Mouse (Mus musculus) layer of hippocampus, adult 18-20 months (tissue): ENCODE results near the gene Fam71e1. TPM values are rescaled to one million over a fixed set of nuclear protein-coding genes. Genes with fewer than 3 reads are reported as not detected.

Experiments used
- DNase-seq, 2 experiments: peaks; one replicate each; pipeline ENCODE4 v3.0.0; 2022; ENCODE audit warnings: low spot score in 2 of 2
- total RNA-seq, 2 experiments: library from RNA; stranded (reverse); gene quantifications; 2 replicates each; pipeline ENCODE4 v1.2.3; 2021

Fam71e1 gene
- total RNA-seq, 2 experiments from 2014 or later = 16.2 to 17.6 TPM

DNA sequence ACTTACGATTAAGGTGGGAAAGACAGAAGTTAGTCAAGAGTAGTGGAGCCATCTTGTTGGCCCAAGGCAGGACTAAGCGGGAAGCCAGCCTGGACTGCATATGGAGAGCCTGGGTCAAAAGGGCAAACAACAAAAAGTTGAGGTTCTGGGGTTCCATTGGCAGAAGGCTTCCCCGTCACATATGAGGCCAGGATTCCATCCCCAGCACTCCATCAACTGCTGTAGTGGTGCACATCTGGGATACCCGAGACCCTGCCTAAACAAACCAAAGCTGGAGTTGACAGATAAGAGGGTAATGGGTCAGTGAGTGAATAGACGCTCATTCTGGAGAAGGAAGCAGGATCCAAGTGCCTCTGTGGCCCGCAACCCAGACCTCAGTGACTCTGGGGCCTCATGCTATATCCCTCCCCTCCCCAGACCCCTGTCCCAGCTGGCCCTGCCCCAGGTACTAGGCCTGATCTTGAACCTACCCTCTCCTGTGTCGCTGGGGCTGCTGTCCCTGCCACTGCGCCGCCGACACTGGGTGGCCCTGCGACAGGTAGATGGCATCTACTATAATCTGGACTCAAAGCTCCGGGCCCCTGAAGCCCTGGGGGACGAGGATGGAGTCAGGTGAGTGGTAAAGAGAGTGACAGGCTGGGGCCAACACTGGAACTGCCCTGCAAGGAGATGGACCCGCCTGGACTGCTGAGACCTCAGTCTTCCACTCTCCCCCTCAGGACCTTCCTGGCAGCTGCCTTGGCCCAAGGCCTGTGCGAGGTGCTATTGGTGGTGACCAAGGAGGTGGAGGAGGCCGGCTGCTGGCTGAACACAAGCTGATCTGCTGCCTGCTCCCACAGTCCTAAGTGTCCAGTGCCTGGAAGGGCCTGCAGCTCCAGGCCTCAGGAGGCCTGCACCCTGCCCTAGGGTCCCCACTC lies 25.4 kb upstream of the Fam71e1 start:
- DNase-seq = peak in 1 of 2 experiments; percentile 4

DNA sequence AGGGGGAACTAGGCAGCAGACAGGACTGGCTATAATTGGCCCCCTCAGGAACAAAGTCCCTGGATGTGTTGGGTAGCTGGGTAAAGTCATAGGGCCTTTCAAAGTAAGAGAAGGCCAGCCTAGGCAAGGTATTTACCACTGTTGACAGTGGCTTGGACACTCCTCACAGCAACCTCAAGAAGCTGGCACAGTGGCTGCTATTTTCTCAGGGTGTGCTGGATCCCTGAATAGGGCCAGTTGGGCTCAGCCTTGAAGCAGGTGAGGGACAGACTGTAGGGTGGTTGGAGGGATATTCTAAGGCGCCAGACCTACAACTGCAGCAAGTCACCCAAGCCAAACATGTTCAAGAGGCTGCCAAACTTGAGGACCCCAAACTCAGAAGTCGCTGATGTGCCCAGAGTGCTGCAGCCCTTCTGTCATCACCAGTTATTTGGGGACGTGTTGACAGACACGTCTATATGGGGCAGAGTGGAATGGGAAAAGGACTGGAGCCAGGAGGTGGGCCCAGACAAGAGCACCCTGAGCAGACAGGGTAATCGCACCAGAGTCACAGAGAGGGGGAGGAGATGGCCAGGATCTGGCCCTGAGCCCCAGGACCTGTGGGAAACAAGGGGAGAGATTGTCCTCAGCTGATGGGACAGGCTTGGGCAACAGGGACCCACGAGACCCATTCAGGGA lies 24.4 kb upstream of the Fam71e1 start:
- DNase-seq = peak in 1 of 2 experiments; percentile 13

- DNase-seq = no peak
Observed at GRCm38 (mm10) chr7:44472558-44472885, 23.9 kb upstream of the Fam71e1 start.

DNA sequence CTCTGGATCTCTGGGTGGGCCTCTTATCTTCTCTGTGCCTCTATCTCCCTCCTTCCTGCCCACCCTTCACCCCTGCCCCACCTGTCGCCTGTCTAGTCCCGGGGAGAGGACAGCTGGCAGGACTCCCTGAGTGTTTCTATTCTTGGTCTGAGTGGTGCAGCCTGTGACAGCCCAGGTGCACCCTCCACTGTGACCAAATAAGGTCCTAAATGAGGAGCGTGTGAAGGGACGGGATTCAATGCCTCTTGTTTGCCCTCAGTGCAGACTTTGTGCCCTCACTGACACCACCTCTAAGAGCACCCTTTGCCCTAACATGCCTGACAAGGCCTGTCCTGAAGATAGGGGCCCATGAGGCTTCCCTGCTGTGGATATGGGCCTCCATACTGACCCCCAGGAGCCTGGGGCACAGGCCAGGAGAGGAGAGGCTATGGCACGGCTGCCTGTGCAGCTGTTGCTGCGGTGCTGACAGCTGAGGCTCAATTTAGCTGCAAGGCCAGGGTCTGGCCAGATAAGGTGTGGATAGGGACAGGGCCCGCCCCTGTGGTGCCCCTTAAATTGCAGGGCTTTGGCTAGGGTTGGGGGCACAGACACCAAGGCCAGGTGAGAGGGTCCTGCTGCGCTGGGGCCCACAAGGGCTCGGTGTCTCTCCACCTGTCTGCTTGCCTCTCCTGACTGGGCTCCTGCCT lies 23.3 kb upstream of the Fam71e1 start:
- no peak for DNase-seq

GRCm38 (mm10) chr7:44474419-44474818 lies 22.0 kb upstream of the Fam71e1 start:
- DNase-seq = peak in 1 of 2 experiments; percentile 82

- DNase-seq = no peak
Observed at GRCm38 (mm10) chr7:44475046-44475614, 21.3 kb upstream of the Fam71e1 start.

- DNase-seq = no peak
Observed at GRCm38 (mm10) chr7:44482836-44483435, 13.4 kb upstream of the Fam71e1 start.

GRCm38 (mm10) chr7:44484109-44484508 lies 12.3 kb upstream of the Fam71e1 start:
- no peak for DNase-seq

DNA sequence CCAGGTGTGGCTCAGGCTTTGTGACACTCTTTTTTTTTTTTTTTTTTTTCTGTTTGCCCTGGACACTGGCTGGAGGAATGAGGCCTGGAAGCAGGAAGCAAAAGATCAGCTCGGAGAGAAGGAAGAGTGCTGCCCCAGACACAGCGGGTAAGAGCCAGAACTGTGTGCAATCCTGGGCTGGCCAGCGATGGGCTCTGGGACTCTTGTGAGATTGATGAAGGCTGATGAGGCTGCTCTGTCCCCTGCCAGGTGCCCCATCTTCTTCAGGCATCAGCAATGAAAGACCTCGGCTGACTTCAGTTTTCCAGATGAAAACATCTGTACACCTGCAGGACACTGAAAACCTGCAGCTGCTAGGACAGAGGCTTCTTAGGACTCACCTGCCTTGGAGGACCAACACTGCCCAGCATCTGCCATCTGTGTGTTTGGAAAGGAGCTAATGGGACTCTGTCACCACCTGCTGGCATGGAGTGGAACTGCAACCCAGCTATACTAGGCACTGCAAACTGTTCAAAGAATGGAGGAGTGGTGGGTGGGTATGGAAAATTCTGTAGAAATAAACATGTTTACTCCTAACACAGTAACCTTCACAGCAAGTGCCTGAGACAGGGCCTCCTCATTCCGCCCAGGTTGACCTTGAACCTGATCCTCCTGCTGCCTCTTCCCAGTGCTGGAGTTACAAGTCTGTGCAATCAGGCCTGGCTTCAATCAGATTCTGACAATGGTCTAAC lies 11.4 kb upstream of the Fam71e1 start:
- DNase-seq = peak in 1 of 2 experiments; percentile 92

- peak in 1 of 2 experiments; percentile 9 for DNase-seq
Observed at GRCm38 (mm10) chr7:44485572-44486195, 10.7 kb upstream of the Fam71e1 start.

DNA sequence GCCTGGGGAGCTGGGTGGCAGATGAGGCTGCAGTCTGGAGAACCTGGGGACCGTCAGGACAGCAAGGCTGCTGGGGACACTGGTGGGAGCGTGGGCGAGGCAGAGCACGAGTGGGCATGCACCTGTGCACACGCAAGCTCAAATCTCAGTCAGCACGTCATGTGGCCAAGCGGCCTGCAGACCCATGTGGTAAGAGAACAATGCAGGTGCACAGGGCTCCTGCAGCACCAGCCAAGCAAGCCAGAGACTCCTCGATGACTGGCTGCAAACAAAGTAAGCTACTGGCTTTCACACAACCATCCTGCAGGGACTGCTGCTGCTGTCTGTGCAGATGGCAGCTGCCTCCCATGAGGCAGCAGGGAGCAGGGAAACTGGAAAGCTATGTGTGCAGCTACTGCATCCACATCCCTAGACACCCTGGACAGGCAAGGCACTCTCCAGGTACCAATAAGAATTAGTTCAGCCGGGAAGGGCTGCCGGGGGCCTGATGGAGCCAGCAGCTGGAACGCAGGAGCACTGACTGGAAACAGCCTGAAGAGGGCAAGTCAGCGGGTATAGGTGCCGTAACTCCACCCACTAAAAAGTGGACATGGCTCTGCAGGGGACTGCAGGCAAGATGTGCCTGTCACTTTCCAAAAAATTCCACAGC lies 9.3 kb upstream of the Fam71e1 start:
- no peak for DNase-seq

DNA sequence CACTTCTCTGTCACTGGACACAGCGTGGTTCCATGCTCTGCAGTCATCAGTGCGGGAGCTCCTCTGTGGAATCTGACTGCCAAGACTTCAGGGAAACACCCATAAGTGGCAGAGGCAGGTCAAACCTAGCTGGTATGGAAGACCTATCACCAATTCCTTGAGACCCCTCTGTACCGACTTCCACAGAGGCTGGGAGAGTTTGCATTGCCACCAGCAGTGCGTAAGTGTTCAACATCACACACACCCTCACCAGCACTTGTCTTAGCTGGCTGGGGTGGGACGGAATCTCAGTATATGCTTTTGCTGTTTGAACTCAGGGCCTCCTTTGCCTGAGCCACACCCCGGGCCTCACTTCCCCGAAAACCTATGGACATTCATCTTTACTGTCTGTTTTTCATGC lies 8.4 kb upstream of the Fam71e1 start:
- no peak for DNase-seq

DNA sequence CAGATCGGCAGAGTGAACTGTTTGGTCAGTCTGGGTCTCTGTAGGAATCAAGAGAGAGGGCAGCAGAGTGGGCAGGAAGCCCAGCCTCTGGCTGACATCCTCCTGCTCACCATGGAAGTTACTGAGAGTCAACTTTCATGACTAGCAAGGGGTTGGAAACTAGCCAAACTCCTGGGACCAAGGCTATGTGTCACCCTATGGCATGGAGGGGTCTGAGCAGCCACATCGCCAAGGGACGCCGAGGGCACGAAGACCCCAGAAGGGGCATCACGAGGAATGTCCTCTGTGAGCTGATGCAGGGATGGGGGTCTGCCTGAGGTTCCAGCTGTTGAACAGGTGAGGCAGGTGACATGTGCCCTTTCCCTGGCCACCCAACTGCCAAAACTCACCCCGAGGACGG lies 7.8 kb upstream of the Fam71e1 start:
- DNase-seq = no peak

DNA sequence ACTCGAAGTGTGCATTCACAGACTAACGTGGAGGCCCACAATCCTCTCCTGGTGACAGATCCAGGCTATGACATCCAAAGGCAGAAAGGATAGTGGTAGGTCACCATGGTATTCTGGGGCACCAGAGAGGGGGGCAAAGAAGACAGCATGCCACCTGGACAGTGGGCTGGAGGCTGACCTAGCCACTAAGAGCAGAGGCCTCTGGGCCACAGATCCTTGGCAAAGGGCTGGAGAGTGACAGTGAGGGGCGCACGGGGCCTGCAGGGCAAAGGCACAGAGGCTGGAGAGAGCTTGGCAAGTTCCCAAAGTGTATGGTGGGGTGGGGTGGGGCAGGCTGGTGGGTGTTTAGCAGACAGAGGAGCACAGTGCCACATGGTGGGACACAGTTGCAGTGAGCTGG lies 6.1 kb upstream of the Fam71e1 start:
- DNase-seq = no peak

DNA sequence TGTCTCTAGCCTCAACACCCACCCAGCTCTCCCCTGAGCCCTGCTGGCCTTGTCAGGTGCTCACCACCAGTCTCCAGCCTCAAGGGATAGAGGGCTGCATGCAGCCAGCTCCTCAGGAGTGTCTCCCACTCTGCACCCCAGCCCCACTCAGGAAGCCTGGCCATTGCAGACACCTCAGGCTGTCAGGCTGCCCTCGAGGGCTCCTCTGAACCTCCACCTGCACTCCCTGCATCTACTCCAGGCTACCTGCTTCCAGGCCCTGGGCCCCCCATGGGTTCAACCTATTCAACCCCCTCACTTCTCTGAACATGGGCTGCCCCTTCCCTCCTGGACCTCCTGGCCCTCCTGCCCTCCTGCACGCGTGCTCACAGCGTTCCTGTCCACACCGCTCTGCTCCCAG lies 5.0 kb upstream of the Fam71e1 start:
- DNase-seq = no peak

DNA sequence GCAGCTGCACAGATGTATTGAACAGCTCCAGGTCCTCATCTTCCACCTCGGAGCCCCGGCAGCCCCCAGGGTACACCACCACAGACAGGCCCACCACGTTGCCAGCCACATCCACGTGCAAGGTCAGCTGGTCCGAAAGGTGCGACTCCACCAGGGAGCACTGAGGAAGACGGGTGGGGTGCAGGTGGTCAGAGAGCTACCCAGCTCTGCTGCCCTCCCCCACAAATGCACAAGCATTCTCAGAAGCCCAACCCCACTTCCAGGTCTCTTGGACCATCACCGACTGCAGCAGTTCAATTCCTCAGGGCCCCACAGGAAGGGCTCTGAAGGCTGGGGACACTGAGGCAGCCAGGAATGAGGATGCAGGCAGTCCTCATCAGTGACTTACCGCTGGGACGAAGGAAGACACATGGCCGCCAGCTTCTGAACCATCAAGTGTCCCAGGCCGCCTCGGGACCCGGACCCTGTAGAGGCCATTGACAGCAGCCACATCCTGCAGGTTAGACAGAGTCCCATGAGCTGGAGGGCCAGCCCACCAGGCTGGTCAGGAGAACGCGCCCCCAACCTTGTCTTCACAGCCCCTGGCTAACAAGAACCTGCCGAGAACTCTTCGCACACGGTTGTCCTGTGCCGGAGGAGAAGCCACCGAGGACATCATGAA lies 4.1 kb upstream of the Fam71e1 start:
- no peak for DNase-seq

GRCm38 (mm10) chr7:44494681-44495080 lies 1.7 kb upstream of the Fam71e1 start:
- DNase-seq = no peak

DNA sequence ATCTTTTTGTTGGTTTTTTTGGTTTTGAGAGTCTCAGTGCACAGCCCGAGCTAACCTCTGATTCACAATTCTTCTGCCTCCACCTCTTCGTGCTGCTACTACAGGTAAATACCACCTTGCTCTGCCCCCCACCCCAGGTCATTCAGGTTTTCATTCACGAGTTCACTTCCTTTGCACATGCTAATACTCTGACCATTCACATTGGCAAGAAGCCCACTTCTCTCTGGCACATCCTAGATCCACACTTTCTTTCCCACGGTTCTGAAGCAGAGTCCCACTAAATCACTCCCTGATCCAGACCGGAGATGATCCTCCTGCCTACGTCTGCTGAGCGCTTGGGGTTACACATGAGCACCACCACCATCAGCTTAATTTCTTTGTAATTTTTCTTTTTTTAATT lies 1.3 kb upstream of the Fam71e1 start:
- no peak for DNase-seq

- DNase-seq = no peak
Observed at GRCm38 (mm10) chr7:44496771-44497109, 359 bp downstream of the Fam71e1 start.
